Mouse (Mus musculus) midbrain, embryonic 14.5 days (tissue): ENCODE data around the gene Naa35. TPM values are rescaled to one million over a fixed set of nuclear protein-coding genes. Genes with fewer than 3 reads are reported as not detected.

Source experiments
- ATAC-seq: fragments of 200-750 bp; cut with Nextera tagmentation; 2 replicates; pipeline ENCODE4 v1.8.0; 2017; ENCODE audit warnings: moderate number of reproducible peaks, moderate library complexity; ENCODE audit not compliant: low FRiP score, low TSS enrichment
- DNase-seq: peaks from one replicate; pipeline ENCODE4 v3.0.0-alpha.2; 2015
- H3K27ac ChIP-seq: fragments of 300-500 bp; sonication (generic); replicated peaks from 2 replicates; pipeline ENCODE4 v1.5.1; 2014; ENCODE audit warnings: mild to moderate bottlenecking, low read depth, low read length, moderate library complexity
- H3K27me3 ChIP-seq: fragments of 300-500 bp; sonication (generic); 2 replicates; pipeline ENCODE4 v1.6.1; 2014; ENCODE audit warnings: low read length, control low read depth, mixed read lengths; ENCODE audit not compliant: control insufficient read depth, insufficient read depth
- H3K36me3 ChIP-seq: fragments of 300-500 bp; sonication (generic); 2 replicates; pipeline ENCODE4 v1.6.1; 2014; ENCODE audit warnings: low read length, control low read depth; ENCODE audit not compliant: control insufficient read depth, insufficient read depth
- H3K4me1 ChIP-seq: fragments of 300-500 bp; sonication (generic); 2 replicates; pipeline ENCODE4 v1.6.1; 2014; ENCODE audit warnings: mild to moderate bottlenecking, antibody characterized with exemption, low read length, control low read depth; ENCODE audit not compliant: control insufficient read depth, insufficient read depth
- H3K4me2 ChIP-seq: fragments of 300-500 bp; sonication (generic); 2 replicates; pipeline ENCODE4 v1.6.1; 2014; ENCODE audit warnings: mild to moderate bottlenecking, low read length, moderate library complexity
- H3K4me3 ChIP-seq: fragments of 300-500 bp; sonication (generic); replicated peaks from 2 replicates; pipeline ENCODE4 v1.5.1; 2014; ENCODE audit warnings: low read depth, low read length
- H3K9ac ChIP-seq: fragments of 300-500 bp; sonication (generic); replicated peaks from 2 replicates; pipeline ENCODE4 v1.6.1; 2014; ENCODE audit warnings: mild to moderate bottlenecking, low read length, moderate library complexity
- H3K9me3 ChIP-seq: fragments of 300-500 bp; sonication (generic); 2 replicates; pipeline ENCODE4 v1.6.1; 2016; ENCODE audit warnings: low read length, control low read depth, mixed read lengths; ENCODE audit not compliant: control insufficient read depth
- WGBS: fragments of 180-500 bp; shearing (Covaris S2); extraction: QIAGEN DNeasy Blood & Tissue Kit; methylation state at CpG from one replicate; pipeline ENCODE4 v1.1.7; 2014; 5-methylcytosine and 5-hydroxymethylcytosine counted together
- polyA plus RNA-seq: library from polyadenylated mRNA; unstranded; fragments of >200 nt; fragmentation: Nextera tagmentation; extraction: Ambion mirVana; gene quantifications from 2 replicates; pipeline ENCODE4 v1.2.1, GENCODE M21; 2014

Naa35 gene
- polyA plus RNA-seq: 153 and 173 TPM in 2 replicates

- peak; percentile 98 for ATAC-seq
- H3K27ac ChIP-seq: peak within 1 kb of the TSS; percentile 84
- WGBS: under 1% methylated on average over 82 of the region's 83 CpGs
Measured at GRCm38 (mm10) chr13:59584947-59585647, at the start of gene Naa35, which contains the start of gene Agtpbp1. Gene Naa35, plus strand, starts transcription at chr13:59585259. Gene Agtpbp1, minus strand, starts transcription at chr13:59585227.

GRCm38 (mm10) chr13:59535746-59536145 lies 49.3 kb upstream of the Naa35 start:
- Histone ChIP-seq H3K27ac (no peak overlapping the region), H3K9ac (no peak overlapping the region), H3K4me1 (no peaks in the 10 kb centered on the region), H3K4me2 (no peak overlapping the region), H3K9me3 (no peaks in the 10 kb centered on the region), H3K27me3 (no peaks in the 10 kb centered on the region), H3K4me3 (no peak overlapping the region), H3K36me3 (peaks cover 23% of the 10 kb centered on the region)
- ATAC-seq (no peak), DNase-seq (no peak)
- WGBS: 87% methylated on average over 6 of the region's 6 CpGs

More at GRCm38 (mm10) chr13:59584947-59585647, at the start of gene Naa35, which contains the start of gene Agtpbp1:
- Histone ChIP-seq H3K4me2 (peak within 1 kb of the TSS; percentile 80), H3K27me3 (no peaks in the 10 kb centered on the region), H3K4me1 (peaks cover 21% of the 10 kb centered on the region), H3K4me3 (peak within 1 kb of the TSS; percentile 87), H3K36me3 (peaks cover 22% of the 10 kb centered on the region), H3K9me3 (no peaks in the 10 kb centered on the region), H3K9ac (peak within 1 kb of the TSS; percentile 90)
- peak; percentile 99 for DNase-seq

- DNase-seq (no peak), ATAC-seq (no peak)
- H3K4me2 ChIP-seq: no peak overlapping the region
- no peaks in the 10 kb centered on the region for H3K9me3 ChIP-seq
- 85% methylated on average over 2 of the region's 2 CpGs for WGBS
- H3K4me3 ChIP-seq: no peak overlapping the region
- H3K27me3 ChIP-seq: no peaks in the 10 kb centered on the region
- H3K27ac ChIP-seq: no peak overlapping the region
- no peak overlapping the region for H3K9ac ChIP-seq
- H3K36me3 ChIP-seq: peaks cover 17% of the 10 kb centered on the region
- no peaks in the 10 kb centered on the region for H3K4me1 ChIP-seq
Measured at GRCm38 (mm10) chr13:59536631-59537030, 48.4 kb upstream of the Naa35 start.

DNA sequence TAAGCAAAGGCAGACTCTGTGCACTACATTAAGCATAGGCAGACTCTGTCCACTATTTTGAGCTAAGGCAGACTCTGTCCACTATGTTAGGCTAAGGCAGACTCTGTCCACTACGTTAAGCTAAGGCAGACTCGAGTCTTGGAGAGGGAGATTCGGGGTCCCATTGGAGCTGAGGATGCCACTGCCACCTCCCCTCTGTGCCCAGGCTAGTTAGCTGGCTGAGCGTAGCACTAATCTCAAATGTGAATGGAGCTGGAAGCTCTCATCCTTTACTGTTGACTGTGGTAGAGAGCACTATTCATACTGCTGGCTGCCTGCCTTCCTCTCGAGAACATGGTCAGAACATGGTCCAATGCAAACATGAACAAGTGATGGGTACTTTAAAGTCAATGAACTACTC lies 46.4 kb upstream of the Naa35 start:
- Histone ChIP-seq H3K27ac (no peak overlapping the region), H3K4me1 (no peaks in the 10 kb centered on the region), H3K36me3 (0 out of 2 replicates have a peak, but pooled peaks cover 5% of the 10 kb centered on the region), H3K9ac (no peak overlapping the region), H3K4me2 (no peak overlapping the region), H3K27me3 (no peaks in the 10 kb centered on the region), H3K4me3 (no peak overlapping the region), H3K9me3 (no peaks in the 10 kb centered on the region)
- ATAC-seq (no peak), DNase-seq (no peak)
- 88% methylated on average over 5 of the region's 5 CpGs for WGBS

GRCm38 (mm10) chr13:59540030-59540429 lies 45.0 kb upstream of the Naa35 start:
- Histone ChIP-seq H3K9ac (no peak overlapping the region), H3K9me3 (no peaks in the 10 kb centered on the region), H3K27me3 (no peaks in the 10 kb centered on the region), H3K4me1 (no peaks in the 10 kb centered on the region), H3K27ac (no peak overlapping the region), H3K4me2 (no peak overlapping the region), H3K4me3 (no peak overlapping the region), H3K36me3 (no peaks in the 10 kb centered on the region)
- DNase-seq (no peak), ATAC-seq (no peak)
- 88% methylated on average over 5 of the region's 5 CpGs for WGBS

- Histone ChIP-seq H3K4me1 (no peaks in the 10 kb centered on the region), H3K4me3 (no peak overlapping the region), H3K27me3 (no peaks in the 10 kb centered on the region), H3K9me3 (no peaks in the 10 kb centered on the region), H3K4me2 (no peak overlapping the region), H3K36me3 (no peaks in the 10 kb centered on the region), H3K9ac (no peak overlapping the region), H3K27ac (no peak overlapping the region)
- ATAC-seq: no peak
- DNase-seq: no peak
- WGBS: 90% methylated on average over 10 of the region's 10 CpGs
Measured at GRCm38 (mm10) chr13:59542411-59542810, 42.6 kb upstream of the Naa35 start.

DNA sequence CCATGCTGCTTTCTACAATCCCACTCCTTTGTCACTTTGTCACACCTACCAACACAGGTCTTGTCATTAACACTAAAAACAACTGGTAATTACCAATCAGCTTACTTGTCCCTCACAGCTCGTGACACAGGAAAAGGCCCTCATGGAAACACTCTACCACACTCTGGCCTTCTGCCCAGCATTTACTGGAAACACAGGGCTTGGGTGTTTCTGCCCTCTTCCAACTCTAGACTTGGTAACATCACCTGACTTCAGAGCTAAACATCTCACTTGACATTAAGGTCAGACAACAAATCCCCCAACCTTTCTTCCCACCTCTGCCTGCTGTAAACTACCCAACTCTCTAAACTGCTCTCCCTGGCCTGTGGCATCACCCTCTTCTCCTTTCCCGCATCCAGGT lies 38.0 kb upstream of the Naa35 start:
- ATAC-seq: no peak
- Histone ChIP-seq H3K36me3 (no peaks in the 10 kb centered on the region), H3K27ac (no peak overlapping the region), H3K27me3 (no peaks in the 10 kb centered on the region), H3K9me3 (no peaks in the 10 kb centered on the region), H3K4me2 (no peak overlapping the region), H3K4me1 (no peaks in the 10 kb centered on the region), H3K4me3 (no peak overlapping the region), H3K9ac (no peak overlapping the region)
- 88% methylated on average over 2 of the region's 2 CpGs for whole genome bisulfite sequencing
- DNase-seq: no peak

DNA sequence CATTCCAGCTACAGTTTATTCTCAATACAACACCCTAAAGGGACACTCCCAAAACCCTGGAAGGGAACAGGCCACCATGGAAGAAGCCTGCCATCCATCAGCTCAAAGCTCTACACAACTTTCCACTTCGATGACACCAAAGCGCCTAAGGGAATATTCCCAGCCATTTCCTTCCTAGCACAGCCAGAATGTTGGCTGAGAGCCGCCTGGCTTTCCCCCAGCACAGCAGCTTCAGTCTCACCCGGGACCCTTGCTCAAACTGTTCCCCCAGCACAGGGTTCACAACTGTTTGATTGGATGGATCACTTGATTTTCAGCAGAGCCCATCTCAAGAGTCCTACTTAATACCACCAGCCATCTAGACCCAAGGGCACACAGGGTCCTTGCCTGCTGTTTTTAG lies 37.3 kb upstream of the Naa35 start:
- no peaks in the 10 kb centered on the region for H3K4me1 ChIP-seq
- no peaks in the 10 kb centered on the region for H3K9me3 ChIP-seq
- H3K36me3 ChIP-seq: no peaks in the 10 kb centered on the region
- H3K27ac ChIP-seq: no peak overlapping the region
- H3K27me3 ChIP-seq: no peaks in the 10 kb centered on the region
- 92% methylated on average over 4 of the region's 4 CpGs for whole genome bisulfite sequencing
- no peak overlapping the region for H3K4me2 ChIP-seq
- no peak overlapping the region for H3K9ac ChIP-seq
- DNase-seq: no peak
- no peak for ATAC-seq
- H3K4me3 ChIP-seq: no peak overlapping the region

- H3K27me3 ChIP-seq: no peaks in the 10 kb centered on the region
- no peak for DNase-seq
- no peaks in the 10 kb centered on the region for H3K9me3 ChIP-seq
- H3K27ac ChIP-seq: no peak overlapping the region
- no peak overlapping the region for H3K4me2 ChIP-seq
- no peak overlapping the region for H3K4me3 ChIP-seq
- H3K9ac ChIP-seq: no peak overlapping the region
- no peaks in the 10 kb centered on the region for H3K36me3 ChIP-seq
- no peaks in the 10 kb centered on the region for H3K4me1 ChIP-seq
- WGBS: 64% methylated on average over 1 of the region's 1 CpGs
- ATAC-seq: no peak
Measured at GRCm38 (mm10) chr13:59549318-59549798, 35.7 kb upstream of the Naa35 start.
